Mouse (Mus musculus) ES-Bruce4 (cell line): ENCODE data around the gene Cadm3.

Source experiments
- CTCF ChIP-seq: IDR thresholded peaks from one replicate; pipeline ENCODE4 v1.8.1; 2011; ENCODE audit warnings: low read depth, low read length
- POLR2A ChIP-seq: IDR thresholded peaks from one replicate; pipeline ENCODE4 v1.8.1; 2011; ENCODE audit warnings: low read length; ENCODE audit not compliant: insufficient read depth

DNA sequence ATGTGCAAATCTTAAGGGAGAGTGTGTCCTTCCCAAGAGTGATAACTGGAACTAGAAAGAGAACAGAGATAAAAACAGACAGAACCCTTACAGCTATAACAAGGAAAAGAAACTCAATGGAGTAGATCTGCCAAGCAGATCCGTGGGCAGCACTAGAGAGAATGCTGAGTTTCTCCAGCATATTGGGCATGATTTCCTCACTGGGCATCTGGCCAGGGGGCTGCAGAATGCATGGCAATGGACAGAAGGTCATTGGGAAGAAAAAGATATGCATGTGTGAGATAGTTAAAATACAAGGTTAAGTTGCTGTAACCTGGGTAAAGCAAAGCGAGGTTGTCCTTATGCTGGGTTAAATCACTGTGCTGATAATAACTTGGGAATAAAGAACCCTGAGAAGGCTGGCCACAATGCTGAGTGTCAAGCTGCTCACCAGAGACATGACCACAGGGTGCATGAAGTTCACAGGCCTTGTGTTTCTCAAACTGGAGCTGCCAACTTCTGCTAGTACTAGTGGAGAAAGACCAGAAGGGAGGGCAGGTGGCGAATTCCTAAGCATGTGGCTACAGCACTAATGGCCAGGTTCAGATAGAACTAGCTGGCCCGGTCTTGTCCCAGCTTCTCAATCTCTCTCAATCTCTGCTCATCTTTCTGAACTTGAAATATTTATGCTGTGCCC, 3.2 kb downstream of the Cadm3 start:
- no peak for TF ChIP-seq POLR2A
- TF ChIP-seq CTCF, result no peak
